Mouse (Mus musculus) midbrain, embryonic 14.5 days (tissue): ENCODE measurements around the gene Nr2c2ap. TPM values are rescaled to one million over a fixed set of nuclear protein-coding genes. Genes with fewer than 3 reads are reported as not detected.

Experiments used
- ATAC-seq: fragments of 200-750 bp; cut with Nextera tagmentation; 2 replicates; pipeline ENCODE4 v1.8.0; 2017; ENCODE audit warnings: moderate number of reproducible peaks, moderate library complexity; ENCODE audit not compliant: low FRiP score, low TSS enrichment
- DNase-seq: peaks from one replicate; pipeline ENCODE4 v3.0.0-alpha.2; 2015
- H3K27ac ChIP-seq: fragments of 300-500 bp; sonication (generic); replicated peaks from 2 replicates; pipeline ENCODE4 v1.5.1; 2014; ENCODE audit warnings: mild to moderate bottlenecking, low read depth, low read length, moderate library complexity
- H3K27me3 ChIP-seq: fragments of 300-500 bp; sonication (generic); 2 replicates; pipeline ENCODE4 v1.6.1; 2014; ENCODE audit warnings: low read length, control low read depth, mixed read lengths; ENCODE audit not compliant: control insufficient read depth, insufficient read depth
- H3K36me3 ChIP-seq: fragments of 300-500 bp; sonication (generic); 2 replicates; pipeline ENCODE4 v1.6.1; 2014; ENCODE audit warnings: low read length, control low read depth; ENCODE audit not compliant: control insufficient read depth, insufficient read depth
- H3K4me1 ChIP-seq: fragments of 300-500 bp; sonication (generic); 2 replicates; pipeline ENCODE4 v1.6.1; 2014; ENCODE audit warnings: mild to moderate bottlenecking, antibody characterized with exemption, low read length, control low read depth; ENCODE audit not compliant: control insufficient read depth, insufficient read depth
- H3K4me2 ChIP-seq: fragments of 300-500 bp; sonication (generic); 2 replicates; pipeline ENCODE4 v1.6.1; 2014; ENCODE audit warnings: mild to moderate bottlenecking, low read length, moderate library complexity
- H3K4me3 ChIP-seq: fragments of 300-500 bp; sonication (generic); replicated peaks from 2 replicates; pipeline ENCODE4 v1.5.1; 2014; ENCODE audit warnings: low read depth, low read length
- H3K9ac ChIP-seq: fragments of 300-500 bp; sonication (generic); replicated peaks from 2 replicates; pipeline ENCODE4 v1.6.1; 2014; ENCODE audit warnings: mild to moderate bottlenecking, low read length, moderate library complexity
- H3K9me3 ChIP-seq: fragments of 300-500 bp; sonication (generic); 2 replicates; pipeline ENCODE4 v1.6.1; 2016; ENCODE audit warnings: low read length, control low read depth, mixed read lengths; ENCODE audit not compliant: control insufficient read depth
- WGBS: fragments of 180-500 bp; shearing (Covaris S2); extraction: QIAGEN DNeasy Blood & Tissue Kit; methylation state at CpG from one replicate; pipeline ENCODE4 v1.1.7; 2014; 5-methylcytosine and 5-hydroxymethylcytosine counted together
- polyA plus RNA-seq: library from polyadenylated mRNA; unstranded; fragments of >200 nt; fragmentation: Nextera tagmentation; extraction: Ambion mirVana; gene quantifications from 2 replicates; pipeline ENCODE4 v1.2.1, GENCODE M21; 2014

The Nr2c2ap gene
- polyA plus RNA-seq, 1 experiment from 2014 or later, result 25.8 TPM

GRCm38 (mm10) chr8:70112401-70113016 lies 18.6 kb upstream of the Nr2c2ap start:
- Histone ChIP-seq H3K4me1 (peaks cover 10% of the 10 kb centered on the region), H3K36me3 (peaks cover 88% of the 10 kb centered on the region), H3K4me2 (peak overlapping the region; percentile 12; the same call in 1 of the 2 replicates), H3K9me3 (no peaks in the 10 kb centered on the region), H3K4me3 (no peak overlapping the region), H3K27me3 (peaks cover 5% of the 10 kb centered on the region; the same call in 1 of the 2 replicates), H3K9ac (0 out of 2 replicates have a peak overlapping the region, but pooled peaks have one; percentile 29), H3K27ac (no peak overlapping the region)
- ATAC-seq (no peak), DNase-seq (peak; percentile 66)
- WGBS, result 6% methylated on average over 43 of the region's 43 CpGs

DNA sequence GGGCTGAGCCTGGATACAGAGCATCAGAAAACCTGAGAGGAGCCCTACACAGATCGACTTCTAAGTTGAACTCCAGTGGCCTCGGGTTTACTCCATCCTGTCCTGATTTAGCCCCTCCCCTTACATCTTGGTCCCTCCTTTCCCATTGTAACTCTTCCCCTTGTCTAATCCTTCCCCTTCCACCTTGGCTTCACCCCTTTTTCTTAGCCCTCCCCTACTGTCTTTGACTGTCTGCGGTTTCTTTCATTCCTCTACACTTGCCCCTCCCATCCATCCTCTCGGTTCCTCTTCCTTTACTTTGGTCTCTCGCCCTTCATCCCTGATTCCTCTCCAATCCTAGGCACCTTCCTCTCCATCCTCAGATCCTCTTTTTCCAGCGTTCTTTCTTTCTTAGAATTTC lies 16.6 kb upstream of the Nr2c2ap start:
- no peak for DNase-seq
- Histone ChIP-seq H3K9ac (no peak overlapping the region), H3K27ac (no peak overlapping the region), H3K4me1 (peaks cover 20% of the 10 kb centered on the region), H3K36me3 (peaks cover 68% of the 10 kb centered on the region), H3K27me3 (peaks cover 5% of the 10 kb centered on the region; the same call in 1 of the 2 replicates), H3K9me3 (no peaks in the 10 kb centered on the region), H3K4me3 (no peak overlapping the region), H3K4me2 (no peak overlapping the region)
- 20% methylated on average over 6 of the region's 6 CpGs for WGBS
- ATAC-seq, result no peak

GRCm38 (mm10) chr8:70114892-70115291 lies 16.2 kb upstream of the Nr2c2ap start:
- Histone ChIP-seq H3K9ac (no peak overlapping the region), H3K9me3 (no peaks in the 10 kb centered on the region), H3K4me2 (no peak overlapping the region), H3K4me3 (no peak overlapping the region), H3K4me1 (peaks cover 20% of the 10 kb centered on the region), H3K27me3 (peaks cover 5% of the 10 kb centered on the region; the same call in 1 of the 2 replicates), H3K27ac (no peak overlapping the region), H3K36me3 (peaks cover 64% of the 10 kb centered on the region)
- WGBS, result 72% methylated on average over 13 of the region's 13 CpGs
- DNase-seq (no peak), ATAC-seq (no peak)

GRCm38 (mm10) chr8:70117611-70118010 lies 13.5 kb upstream of the Nr2c2ap start:
- Histone ChIP-seq H3K4me3 (peak overlapping the region; percentile 81), H3K4me2 (peak overlapping the region; percentile 84), H3K9me3 (no peaks in the 10 kb centered on the region), H3K9ac (peak overlapping the region; percentile 91; the same call in 1 of the 2 replicates), H3K36me3 (peaks cover 37% of the 10 kb centered on the region), H3K27me3 (peaks cover 5% of the 10 kb centered on the region; the same call in 1 of the 2 replicates), H3K27ac (no peak overlapping the region), H3K4me1 (peaks cover 19% of the 10 kb centered on the region)
- ATAC-seq (no peak), DNase-seq (peak; percentile 30)
- WGBS, result 11% methylated on average over 9 of the region's 9 CpGs

DNA sequence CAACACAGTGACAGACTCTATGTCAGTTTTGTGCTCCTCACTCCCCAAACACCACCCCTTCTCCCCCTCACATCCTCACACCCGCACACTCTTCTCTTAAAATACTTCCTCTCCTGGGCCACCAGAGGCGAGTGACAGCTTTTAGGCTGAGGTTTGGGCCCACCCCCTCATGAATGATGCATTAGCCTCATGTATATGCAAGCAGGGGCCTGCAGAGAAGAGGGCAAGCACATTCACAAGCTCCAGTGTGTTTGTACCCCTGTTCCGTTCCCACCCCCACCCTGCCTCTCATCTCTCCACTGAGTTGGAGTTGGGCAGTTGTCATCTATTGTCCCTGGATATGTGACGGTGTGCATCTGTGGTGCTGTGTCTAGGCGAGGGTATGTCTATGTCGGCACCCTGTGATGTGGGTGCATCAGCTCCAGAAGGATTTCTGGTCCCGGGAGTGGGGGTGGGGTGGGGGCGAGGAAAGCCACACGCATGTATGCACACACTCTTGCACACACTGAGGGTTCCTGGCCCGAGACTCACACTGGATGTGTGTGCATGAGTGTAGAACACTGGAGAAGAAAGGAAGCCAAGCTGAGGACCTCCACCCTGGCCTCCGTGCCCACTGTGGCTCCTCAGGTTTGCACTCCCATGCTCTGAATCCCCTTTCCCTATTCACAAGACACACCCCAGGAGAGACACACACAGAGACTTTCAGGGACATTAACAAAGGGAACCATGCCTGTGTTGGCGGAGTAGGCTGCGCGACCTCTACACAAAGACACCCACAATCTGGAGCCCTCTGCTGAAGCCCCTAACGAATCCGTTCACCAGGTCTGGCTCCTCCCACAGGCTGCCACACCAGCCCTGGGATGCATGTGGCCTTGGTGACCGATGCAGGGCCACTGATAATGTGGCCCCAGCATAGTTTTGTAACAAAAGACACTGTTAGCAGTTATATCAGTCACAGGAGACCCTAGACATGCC lies 12.1 kb upstream of the Nr2c2ap start:
- peak overlapping the region; percentile 81 for H3K4me3 ChIP-seq
- DNase-seq, result peak; percentile 90
- H3K27me3 ChIP-seq, result peaks cover 5% of the 10 kb centered on the region; the same call in 1 of the 2 replicates
- peaks cover 23% of the 10 kb centered on the region for H3K36me3 ChIP-seq
- peak overlapping the region; percentile 84 for H3K4me2 ChIP-seq
- peak; percentile 86 for ATAC-seq
- WGBS, result 1% methylated on average over 17 of the region's 17 CpGs
- H3K9me3 ChIP-seq, result no peaks in the 10 kb centered on the region
- H3K27ac ChIP-seq, result peak overlapping the region; percentile 97
- peaks cover 17% of the 10 kb centered on the region for H3K4me1 ChIP-seq
- peak overlapping the region; percentile 91 for H3K9ac ChIP-seq

DNA sequence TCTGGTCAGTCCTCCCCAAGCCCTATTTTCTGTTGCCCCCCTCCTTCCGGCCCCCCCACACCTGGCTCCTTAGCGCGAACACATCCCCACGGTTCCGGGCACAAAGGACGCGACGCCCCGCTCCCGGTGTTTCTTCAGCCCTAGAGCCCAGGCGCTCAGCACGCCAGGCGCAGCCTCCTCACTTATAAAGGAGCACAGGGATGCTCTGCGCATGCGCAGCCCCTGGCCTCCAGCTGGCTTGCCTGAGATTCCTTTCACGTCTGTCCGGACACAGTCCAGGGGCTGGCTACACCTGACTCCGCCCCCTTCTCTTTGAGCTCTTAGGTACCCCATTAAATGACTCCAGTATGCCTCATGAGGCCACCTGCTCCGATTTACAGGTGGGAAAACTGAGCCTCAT lies 10.5 kb upstream of the Nr2c2ap start, which contains the start of gene Ncan:
Ncan (minus strand) TSS at position 207 of the 400 bp plus-strand sequence.
- Histone ChIP-seq H3K4me2 (peak within 1 kb of the TSS; percentile 84), H3K27ac (peak within 1 kb of the TSS; percentile 97), H3K4me1 (peaks cover 17% of the 10 kb centered on the region), H3K36me3 (peaks cover 6% of the 10 kb centered on the region), H3K4me3 (peak within 1 kb of the TSS; percentile 81), H3K27me3 (no peaks in the 10 kb centered on the region), H3K9ac (peak within 1 kb of the TSS; percentile 91), H3K9me3 (no peaks in the 10 kb centered on the region)
- 1% methylated on average over 19 of the region's 19 CpGs for WGBS
- ATAC-seq (peak; percentile 81), DNase-seq (peak; percentile 96)

GRCm38 (mm10) chr8:70122863-70123262 lies 8.3 kb upstream of the Nr2c2ap start:
- H3K4me2 ChIP-seq, result no peak overlapping the region
- DNase-seq, result peak; percentile 57
- no peaks in the 10 kb centered on the region for H3K27me3 ChIP-seq
- peaks cover 7% of the 10 kb centered on the region for H3K4me1 ChIP-seq
- no peak overlapping the region for H3K9ac ChIP-seq
- H3K27ac ChIP-seq, result no peak overlapping the region
- WGBS, result 55% methylated on average over 2 of the region's 2 CpGs
- no peak overlapping the region for H3K4me3 ChIP-seq
- H3K9me3 ChIP-seq, result no peaks in the 10 kb centered on the region
- no peak for ATAC-seq
- H3K36me3 ChIP-seq, result no peaks in the 10 kb centered on the region

- DNase-seq, result no peak
- WGBS, result 64% methylated on average over 8 of the region's 8 CpGs
Measured at GRCm38 (mm10) chr8:70124992-70125391, 6.1 kb upstream of the Nr2c2ap start.

More at GRCm38 (mm10) chr8:70124992-70125391, 6.1 kb upstream of the Nr2c2ap start:
- no peaks in the 10 kb centered on the region for H3K36me3 ChIP-seq
- no peak overlapping the region for H3K27ac ChIP-seq
- H3K9me3 ChIP-seq, result no peaks in the 10 kb centered on the region
- H3K4me3 ChIP-seq, result no peak overlapping the region
- H3K9ac ChIP-seq, result no peak overlapping the region
- no peaks in the 10 kb centered on the region for H3K4me1 ChIP-seq
- H3K4me2 ChIP-seq, result no peak overlapping the region
- ATAC-seq, result no peak
- H3K27me3 ChIP-seq, result no peaks in the 10 kb centered on the region
